Mouse (Mus musculus) liver (tissue): ENCODE results near the gene Ndufa9.

ENCODE experiments used
- DNase-seq: peaks from one replicate; pipeline ENCODE4 v3.0.0-alpha.2; 2020; ENCODE audit warnings: mixed read lengths

Ndufa9 gene

DNA sequence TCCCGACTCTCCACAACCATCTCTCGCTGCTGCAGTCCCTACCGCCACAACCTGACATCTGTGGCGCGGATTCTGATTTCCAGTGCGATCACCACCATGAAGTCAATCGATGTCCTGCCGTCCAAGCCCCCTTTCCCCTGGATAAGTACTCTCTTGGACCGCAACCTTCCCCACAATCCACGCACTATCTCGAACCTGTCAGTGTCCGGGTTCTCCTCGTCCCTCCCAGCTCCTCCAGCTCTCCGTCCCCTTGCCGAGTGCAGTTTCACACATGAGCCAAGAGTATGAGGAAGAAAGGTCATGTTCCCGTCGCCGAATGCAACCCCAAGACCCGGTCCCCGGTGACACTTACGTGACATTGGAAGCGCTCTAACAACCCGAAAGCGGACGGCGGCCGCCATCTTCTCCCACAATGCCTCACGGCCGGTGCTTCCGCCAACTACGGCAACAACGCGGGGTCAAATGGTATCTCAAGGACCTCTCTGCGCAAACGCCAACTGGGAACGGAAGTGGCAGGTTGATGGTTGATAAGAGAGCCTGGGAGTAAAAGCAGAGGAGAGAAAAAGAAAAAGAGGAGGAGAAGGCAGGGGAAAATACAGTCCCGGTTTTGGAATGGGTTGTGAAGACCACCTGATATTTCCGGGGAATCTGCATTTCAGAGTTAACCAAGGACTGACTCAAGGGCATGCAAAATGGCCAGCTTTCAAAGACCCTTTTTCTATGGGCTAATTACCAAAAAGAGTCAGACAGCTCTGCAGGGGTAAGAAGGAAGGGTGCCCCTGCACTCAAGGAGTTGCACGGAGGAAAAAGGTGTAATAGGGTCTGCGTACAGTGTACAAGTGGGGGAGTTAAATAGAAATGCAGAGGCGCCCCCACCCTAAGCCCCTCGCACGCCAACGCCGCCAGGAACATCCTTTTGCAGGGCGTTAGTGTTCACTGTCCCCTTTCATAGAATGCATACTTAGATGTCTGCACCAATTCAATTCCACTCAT, at the start of gene Ndufa9:
Gene Ndufa9 (minus strand): TSS at position 425 of the 993 bp plus-strand sequence.
- peak; percentile 91 for DNase-seq

DNA sequence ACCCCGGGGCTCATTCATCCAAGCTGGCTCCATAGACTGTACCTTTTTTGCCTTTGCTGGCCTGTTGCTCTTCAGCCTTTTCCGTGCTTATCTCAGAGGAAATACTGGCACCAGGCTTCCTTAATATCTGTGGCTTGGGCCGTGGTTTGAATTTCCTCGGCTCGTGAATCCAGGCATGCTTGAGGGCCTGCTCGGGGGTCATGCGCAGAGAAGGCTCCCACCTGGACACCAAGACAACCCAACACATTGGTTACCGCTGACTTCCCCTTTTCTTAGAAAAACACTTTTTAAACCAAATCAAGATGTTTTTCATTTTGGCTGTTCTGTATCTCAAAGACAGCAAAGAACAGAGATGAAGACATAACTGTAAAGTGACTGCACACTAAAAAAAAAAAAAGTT, 28.2 kb upstream of the Ndufa9 start:
- no peak for DNase-seq

DNA sequence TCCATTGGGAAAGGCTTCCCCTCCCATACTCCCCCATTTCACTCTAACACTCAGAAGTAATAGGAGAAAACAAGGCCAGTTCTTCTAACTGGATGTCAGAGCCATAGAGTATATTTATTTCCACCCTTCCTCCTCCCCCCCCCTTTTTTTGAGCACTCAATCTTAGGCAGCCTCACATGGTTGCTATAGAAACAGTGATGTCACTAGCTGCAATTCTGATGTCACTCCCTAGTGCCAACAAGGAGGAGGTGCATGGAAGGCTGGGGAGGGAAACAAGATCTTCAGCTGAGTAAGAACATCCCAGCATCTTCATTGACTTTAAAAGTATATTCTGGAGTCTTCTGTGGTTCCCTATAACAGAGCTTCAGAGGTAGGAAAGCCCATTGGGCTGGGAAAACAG, 3.9 kb upstream of the Ndufa9 start, which contains the start of gene Akap3:
Gene Akap3 (plus strand): TSS at position 218 of the 400 bp plus-strand sequence.
- no peak for DNase-seq

DNA sequence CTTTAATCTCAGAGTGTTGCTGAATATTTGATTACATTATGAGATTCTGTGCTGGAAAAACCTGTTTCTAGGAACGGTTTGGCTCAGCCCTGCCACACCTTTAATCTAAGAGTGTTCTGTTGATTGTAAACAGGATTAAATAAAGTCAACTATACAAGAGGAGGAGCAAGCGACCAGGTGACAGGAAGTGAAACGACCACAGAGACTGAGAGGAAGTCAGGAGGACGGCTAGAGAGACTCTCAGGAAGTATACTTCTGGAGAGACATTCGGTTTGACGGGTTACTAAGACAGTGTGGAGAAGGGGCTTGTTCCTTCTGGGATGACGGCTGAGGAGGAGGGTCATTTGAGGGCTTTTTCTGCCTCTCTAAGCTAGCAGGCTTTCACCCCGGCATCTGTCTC, 12.3 kb downstream of the Ndufa9 start:
- DNase-seq: no peak

DNA sequence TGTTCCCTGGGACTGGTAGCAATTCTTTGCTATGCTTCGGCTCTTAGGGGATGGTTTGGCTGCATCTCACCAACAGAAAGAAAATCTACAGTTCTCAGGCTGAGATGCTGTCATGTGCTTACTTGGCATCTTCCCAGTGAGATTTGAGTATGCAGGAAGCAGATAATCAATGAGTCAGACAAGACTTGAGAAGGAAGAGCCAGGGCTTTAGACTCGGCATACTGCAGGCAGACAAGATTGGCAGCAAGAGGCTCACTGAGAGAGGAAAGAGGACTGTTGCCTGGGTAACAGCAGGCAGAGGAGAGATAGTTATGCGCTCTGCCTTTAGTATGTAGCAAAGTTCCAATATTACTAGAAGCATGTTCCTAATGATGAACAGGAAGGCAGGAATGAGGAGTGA, 25.8 kb downstream of the Ndufa9 start:
- DNase-seq: no peak

DNA sequence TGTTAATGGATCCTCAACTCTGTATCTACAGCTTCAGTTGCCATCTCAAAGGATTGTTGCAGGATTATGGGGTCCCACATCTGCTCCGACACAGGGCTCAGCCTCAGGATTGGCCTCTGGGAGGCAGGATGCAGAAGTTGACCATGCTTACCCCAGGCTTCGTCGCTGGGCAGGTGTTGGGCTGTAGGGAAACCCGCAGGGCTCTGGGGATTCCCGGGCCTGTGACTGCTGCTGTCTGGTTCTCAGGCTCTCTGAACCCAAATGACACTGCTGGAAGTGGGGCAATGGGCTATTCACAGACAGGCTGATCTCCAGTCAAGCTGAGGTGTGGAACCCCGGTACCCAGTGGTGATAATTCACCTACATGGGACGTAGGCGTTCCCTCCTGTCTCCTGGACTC, 32.6 kb downstream of the Ndufa9 start:
- DNase-seq: no peak

DNA sequence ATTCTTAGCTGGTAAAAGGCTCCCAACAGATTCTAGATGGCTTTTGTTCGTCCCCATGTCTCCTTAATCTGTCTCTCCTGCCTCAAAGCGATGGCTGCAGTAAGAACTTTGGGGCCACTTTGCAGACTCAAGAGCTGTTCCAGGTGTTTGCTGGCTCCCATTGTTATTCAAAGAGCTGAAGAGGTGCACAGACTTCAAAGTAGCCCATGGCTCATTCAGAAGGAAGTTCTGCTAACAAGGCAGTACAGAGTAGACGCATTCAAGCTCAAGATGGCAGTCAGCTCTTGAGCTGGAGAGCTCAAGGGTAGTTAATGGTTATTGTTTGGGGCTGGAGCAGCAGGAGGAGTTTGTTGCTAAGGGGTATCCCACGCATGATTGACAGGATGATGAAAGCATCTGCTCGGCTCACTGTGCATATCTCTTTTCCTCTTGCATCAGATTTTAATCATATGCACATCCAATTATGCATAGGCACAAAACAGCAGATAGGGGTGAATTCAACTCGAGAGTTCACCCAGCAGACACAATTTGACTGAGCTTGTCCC, 33.7 kb downstream of the Ndufa9 start:
- DNase-seq: no peak

DNA sequence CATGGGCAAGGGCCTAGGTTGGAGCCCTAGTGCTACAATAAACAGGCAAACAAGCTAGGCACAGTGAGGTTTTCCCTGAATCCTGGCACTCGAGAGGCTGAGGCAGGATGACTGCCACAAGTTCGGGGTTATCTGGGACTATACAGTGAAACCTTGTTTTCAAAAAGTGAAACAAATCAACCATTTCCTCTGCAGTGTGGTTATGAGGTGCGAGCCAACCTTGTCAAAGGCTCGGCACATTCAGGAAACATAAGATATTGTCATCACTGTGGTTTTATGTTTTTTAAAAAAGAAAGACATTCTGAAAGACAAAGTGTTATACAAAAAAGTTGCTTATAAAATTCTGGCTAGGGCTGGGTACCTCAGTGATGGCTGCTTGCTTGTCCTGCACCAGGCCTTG, 37.5 kb downstream of the Ndufa9 start:
- DNase-seq: no peak

DNA sequence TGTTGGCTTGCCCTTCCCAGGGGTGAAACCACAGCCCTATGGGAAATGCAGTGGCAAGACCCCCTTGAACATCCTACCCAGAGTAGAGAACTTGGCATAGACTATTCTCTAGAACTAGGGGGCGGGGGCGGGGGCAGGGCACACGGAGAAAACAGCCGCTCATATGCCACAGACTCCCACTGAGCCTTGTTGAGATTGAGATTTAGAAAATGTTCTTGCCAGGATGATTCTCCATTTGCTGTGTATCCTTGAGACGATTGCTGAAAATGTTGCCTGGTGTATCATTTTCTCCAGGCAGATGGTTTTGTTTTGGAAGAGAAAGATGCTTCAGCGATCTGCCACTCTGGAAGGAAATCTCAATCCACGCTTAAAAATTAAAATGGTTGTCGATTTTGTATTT, 40.4 kb downstream of the Ndufa9 start:
- DNase-seq: no peak

DNA sequence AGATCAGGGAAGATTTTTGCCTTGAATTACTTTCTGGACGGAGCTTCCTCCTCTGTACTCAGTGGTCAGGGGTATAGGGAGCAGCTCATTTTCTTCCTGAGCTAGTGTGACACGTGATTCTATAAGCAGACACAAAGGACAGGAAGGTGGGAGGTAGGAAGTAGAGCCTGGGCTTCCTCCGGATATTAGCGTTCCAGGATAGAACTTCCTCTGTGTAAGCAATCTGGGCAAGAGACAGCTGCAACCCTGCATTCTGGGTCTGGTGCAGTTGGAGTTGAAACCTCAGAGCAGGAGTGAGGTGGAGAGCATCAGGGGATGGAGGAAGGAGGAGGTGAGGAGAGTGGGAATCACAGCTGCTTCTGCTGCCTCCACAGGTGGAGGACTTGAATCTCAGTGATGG, 40.8 kb downstream of the Ndufa9 start:
- no peak for DNase-seq

DNA sequence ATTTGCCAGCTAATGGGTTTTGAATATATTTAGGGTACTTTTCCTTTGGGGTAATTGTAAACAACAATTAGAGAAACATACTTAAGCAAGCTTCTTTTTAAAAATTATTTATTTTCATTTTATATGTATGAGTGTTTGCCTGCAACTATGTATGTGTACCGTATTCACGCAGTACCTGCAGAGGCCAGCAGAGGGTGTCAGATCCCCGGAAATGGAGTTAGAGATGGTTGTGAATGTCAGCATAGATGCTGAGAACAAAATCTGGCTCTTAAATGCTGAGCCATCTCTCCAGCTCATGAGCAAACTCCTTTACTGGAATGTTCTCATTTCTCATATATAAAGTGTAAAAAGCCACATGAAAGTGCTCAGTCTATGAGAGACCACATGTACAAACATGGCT, 42.2 kb downstream of the Ndufa9 start:
- no peak for DNase-seq

DNA sequence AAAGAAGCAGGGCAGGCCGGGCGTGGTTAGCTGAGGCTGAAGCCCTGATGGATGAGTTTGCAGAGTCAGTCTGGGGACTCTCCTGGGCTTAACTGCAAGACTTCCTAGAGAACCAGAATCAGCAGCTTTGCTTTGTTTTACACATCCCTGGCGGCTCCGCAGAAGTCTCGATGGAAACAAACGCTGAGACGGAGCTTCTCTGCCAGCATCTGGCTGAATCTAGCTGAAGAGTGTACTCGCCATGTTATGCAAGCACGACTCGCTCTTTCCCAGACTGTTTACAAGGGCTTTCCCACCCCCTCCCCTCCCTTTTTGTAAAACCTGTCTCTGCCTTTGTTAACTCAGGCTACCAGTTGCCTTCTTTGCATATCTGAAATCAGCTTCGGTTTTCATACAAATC, 46.0 kb downstream of the Ndufa9 start:
- no peak for DNase-seq

DNA sequence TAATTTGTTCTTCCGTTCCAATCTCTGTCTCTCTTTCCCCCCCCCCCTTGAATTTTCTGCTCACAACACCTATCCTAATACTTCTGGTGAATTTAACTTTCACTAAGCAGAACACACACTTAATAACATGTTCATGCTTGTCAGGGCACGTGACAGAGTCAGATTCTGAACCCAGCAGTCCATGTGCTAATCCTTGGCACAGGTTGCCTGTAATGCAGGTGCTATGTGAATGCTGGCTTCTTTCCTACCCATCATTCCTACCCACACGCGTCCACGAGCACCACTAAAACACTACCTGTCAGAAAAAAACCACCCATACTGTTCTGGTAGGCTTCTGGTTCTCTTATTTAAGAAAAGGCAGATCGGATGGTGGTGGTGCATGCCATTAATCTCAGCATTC, 54.2 kb downstream of the Ndufa9 start:
- no peak for DNase-seq

DNA sequence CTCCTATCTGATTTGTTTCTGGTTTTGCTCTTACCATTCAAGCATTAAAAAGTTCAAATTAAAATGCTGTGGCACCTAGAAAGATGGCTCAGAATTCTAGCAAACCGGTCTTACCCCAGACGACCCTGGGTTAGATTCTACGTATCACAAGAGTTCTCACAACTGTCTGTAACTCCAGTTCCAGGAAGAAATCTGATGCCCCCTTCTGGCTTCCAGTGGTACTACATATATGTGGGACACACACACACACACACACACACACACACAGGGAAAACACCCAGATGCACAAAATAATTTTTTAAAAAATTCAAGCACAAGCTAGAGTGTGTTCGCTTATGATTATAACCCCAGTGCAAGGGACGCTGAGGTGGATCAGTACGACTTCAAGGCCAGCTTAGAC, 55.2 kb downstream of the Ndufa9 start:
- DNase-seq: no peak

DNA sequence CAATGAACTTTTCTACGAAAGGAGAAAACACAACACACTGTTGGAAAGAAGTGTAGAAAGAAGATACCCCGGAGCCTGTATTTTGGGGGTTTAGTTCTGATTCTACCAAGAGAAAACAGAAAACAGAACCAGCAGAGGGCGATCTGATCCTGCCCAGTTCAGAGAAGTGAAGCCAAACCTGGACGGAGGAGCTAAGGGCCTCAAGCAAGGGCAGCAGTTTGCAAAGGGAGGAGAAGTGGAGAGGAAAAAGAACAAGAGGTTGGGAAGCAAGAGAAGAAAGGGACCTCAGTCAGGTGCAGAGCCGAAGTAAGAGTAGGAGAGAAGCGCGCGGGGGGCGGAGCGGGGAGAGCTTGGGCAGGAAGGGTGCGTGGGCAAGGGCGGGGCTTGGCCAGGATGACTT, 57.0 kb downstream of the Ndufa9 start:
- no peak for DNase-seq

DNA sequence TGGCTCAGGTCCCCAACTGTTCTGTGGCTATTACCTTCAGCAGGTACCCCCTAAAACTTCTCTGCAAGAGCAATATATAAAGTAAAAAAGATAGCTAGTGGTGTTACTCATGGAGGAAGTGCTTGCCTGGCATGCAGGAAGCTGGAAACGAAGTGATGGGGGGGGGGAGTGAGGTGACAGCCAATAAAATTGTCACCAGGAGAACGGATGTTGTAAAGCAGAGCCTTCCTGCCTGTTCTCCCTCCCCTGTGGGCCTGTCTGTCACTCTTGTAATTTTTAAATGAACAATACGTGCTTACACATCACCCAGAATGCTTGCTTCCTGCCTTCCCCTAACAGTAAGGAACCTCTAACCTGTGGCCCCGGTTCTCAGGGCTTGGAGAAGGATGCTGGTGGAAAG, 57.4 kb downstream of the Ndufa9 start:
- DNase-seq: no peak

DNA sequence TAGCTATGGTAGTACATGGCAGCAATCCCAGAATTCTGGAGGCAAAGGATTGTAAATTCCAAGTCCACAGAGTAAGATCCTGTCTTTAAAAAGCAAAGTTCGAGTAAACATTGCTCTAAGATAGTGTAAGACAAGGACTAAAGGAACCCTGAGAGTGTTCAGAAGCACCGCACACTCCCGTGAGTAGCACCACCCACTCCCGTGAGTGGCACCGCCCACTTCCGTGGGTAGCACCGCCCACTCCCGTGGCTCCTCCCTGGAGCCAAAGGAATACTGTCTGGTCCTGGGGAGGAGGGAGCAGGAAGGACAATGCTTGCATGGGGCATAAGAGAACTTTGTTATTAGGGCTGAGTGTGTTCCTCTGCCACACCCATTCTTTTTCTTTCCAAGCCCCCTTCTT, 60.1 kb downstream of the Ndufa9 start:
- no peak for DNase-seq

DNA sequence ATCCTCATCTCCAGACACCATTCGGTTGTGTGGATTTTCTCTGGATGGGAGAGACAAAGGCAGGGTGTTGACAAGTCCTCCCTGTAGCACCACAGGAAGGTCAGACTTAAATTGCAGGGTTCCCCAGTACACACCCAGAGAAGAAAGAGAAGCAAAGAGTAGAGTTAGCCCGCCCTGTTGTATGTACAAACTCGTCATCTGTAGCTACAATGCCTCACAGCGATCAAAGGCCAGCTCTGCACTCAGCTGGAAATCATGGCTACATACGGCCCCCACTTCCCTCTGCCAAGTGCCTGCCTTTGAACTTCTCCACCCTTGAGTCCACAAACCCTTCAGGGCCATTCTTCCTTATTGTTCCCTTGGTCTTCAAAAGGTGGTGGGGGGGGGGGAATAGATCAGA, 64.7 kb downstream of the Ndufa9 start:
- DNase-seq: no peak

DNA sequence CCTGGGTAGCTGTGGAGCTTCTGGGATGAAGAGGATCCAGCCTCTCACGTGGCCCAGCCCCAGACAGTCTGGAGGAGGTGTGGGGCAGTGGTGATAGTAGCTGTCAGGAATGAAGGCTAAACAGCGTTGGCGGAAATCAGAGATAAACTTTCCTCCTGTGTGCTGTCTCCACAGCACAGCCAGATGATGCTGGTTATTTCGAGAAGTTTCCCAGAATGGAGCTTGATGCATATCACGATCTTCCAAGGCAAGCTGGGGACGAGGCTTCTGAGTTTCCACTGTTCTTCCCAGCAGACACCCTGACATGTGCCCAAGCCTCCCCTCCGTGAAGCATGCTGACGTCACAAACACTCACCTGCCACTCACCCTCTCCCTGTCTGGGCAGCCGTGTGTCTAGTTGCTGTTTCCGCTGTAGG, 65.3 kb downstream of the Ndufa9 start:
- DNase-seq: no peak

DNA sequence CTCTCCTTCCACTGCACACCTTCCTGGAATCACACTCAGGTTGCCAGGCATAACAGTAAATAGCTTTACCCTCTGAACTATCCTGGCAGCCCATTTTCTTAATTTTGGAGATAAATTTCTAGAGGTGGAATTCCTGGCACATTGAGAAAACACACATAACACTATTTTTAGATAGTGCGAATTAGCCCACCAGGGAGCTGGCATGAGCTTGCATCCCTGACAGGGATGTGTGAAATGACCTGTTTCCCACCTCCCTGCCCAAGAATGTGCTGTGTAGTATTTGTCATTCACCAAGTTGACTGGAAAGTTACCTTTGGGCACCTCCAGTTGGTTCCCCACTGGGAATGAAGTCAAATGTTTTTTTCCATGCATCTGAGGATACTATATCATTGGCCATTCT, 65.9 kb downstream of the Ndufa9 start:
- DNase-seq: no peak

DNA sequence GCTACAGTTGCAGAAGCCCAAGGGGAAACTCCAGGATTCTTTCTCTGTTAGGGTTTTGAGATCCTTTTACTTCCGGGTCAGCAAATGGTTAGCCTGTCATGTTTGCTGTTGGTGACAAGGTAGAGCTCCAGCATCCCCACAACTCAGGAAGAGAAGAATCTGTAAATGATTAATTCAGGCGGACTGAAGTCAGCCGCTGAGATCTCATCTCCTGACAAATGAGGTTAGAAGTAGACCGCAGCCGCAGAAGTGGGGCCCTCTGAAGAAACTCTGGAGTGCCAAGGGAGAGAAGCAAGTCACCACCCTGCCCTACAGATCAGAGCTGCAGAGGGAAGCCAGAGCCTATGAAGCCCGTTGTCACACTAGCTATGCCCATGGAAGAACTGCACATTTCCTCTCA, 71.0 kb downstream of the Ndufa9 start:
- DNase-seq: no peak

DNA sequence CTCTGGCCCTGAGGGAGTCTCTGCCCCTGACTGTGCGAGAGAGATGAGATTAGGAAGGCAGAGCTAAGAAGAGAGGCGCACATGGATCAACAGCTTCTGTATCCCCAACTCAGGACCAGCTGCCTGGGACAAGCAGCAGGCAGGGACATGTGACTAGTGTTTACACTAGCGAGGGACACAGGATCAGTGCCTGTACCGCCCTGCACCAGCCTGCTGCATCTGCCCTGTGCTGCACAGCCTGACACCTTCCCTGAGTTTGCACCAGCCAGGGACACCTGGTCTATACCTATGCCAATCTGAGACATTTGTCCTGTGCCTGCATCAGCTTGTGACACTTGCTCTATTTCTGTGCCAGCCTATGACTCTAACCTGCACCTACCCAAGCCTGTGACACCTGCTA, 75.1 kb downstream of the Ndufa9 start:
- no peak for DNase-seq

DNA sequence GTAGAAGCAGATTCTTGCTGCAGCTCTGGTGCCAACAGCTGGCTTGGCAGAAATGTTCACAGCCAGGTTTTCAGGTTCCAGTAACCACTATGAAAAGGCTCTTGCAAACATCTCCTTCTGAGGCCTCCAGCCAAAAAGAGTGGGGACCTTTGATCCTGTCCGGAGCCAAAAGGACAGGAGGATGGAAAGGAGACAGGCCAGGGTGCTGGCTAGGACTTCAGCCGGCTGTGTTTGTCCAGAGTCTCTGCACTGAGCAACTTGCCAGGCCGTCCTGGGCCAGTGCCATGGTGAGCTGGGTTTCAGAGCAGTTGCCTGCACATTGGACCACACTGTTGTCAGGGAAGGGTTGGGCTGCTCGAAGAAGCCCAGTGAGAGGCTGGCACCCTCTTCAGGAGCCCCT, 76.6 kb downstream of the Ndufa9 start:
- DNase-seq: no peak
